Mouse (Mus musculus) left cerebral cortex, postnatal 4 days (tissue): Measurements from ENCODE around the gene Gfap. TPM values are rescaled to one million over a fixed set of nuclear protein-coding genes. Genes with fewer than 3 reads are reported as not detected.

Experiments used
- DNase-seq: peaks from one replicate; pipeline ENCODE4 v3.0.0-alpha.2; 2022
- intact Hi-C: fragments of 180-260 bp; cut with DNase I; formaldehyde crosslinking; loops from one replicate; pipeline ENCODE4 v1.15.1; 2025
- total RNA-seq, 2 experiments: library from RNA; stranded (reverse); gene quantifications; 2 replicates each; pipeline ENCODE4 v1.2.3; 2021

Gene Gfap
- total RNA-seq, 2 experiments from 2014 or later: 37.2 to 56.0 TPM

DNA sequence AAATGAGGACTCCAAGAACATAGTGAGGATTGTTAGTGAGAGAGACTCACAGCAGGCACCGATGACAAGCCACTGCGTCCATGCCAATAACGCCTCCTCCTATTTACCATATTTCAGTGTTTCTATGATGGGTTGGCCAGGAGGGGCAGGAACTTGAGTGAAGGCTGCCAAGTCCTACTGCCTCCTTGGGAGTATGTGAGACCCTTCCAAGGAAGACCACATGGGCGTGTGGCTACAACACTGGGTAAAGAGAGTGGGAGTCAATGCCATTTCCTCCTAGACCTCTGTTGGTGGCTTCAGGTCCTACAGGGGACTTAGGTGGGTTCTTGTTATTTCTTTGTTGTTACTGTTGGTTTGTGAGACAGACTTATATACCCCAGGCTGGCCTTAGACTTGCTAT, 487 bp upstream of the Gfap start:
- DNase-seq: no peak
- intact Hi-C loops: loop anchor here (2.0 to 10.0 kb wide), 2 partner anchors 92 to 154 kb away; no protein-coding TSS in a partner anchor

DNA sequence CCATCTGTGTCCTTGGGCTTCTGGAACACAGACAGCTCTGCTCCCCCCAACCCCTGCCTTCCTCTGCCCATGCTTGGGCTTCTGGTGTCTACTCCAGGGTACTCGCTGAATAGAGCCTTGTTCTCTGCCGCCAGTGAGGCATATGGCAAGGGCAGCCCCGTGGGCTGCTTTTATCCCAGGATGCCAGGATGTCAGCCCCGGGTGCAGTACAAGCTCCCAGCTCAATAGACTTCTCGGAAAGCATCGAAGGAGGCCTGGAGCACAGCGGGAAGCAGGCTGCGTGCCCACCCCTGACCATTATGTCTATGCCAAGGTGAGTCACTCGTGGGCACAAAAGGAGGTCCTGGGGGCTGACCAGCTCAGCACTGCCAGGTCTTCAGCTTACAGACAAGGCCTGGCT, 2.3 kb downstream of the Gfap start:
- peak; percentile 90 for DNase-seq
- intact Hi-C loops: no loop called here

DNA sequence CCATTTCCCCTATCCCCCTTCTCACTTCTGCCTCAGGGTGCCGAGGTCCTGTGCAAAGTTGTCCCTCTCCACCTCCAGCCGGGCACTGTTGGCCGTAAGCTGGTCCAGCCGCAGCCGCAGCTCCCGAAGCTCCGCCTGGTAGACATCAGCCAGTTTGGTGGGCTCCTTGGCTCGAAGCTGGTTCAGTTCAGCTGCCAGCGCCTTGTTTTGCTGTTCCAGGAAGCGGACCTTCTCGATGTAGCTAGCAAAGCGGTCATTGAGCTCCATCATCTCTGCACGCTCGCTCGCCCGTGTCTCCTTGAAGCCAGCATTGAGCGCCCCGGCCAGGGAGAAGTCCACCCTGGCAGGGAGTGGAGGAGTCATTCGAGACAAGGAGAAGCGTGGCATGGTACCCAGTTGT, 4.1 kb downstream of the Gfap start:
- DNase-seq: peak; percentile 35
- intact Hi-C loops: no loop called here

DNA sequence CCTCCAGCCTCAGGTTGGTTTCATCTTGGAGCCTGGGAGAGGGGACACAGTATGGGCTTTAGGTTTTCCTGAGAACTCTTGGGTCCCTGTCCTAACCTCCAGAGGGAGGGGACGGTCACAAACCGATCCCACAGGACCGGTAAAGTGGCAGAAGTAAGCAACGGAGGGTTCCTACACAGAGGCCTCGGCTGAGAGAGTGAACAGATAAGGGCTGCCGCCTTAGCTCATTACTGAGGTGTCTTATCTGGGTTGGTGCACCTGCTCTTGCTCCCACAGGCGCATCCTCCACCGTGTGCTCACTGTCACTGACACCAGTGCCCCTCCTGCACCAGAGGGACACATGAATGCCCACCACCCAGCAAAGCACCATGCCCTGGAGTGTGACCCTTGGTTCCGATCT, 4.9 kb downstream of the Gfap start:
- no peak for DNase-seq
- intact Hi-C loops: no loop called here

DNA sequence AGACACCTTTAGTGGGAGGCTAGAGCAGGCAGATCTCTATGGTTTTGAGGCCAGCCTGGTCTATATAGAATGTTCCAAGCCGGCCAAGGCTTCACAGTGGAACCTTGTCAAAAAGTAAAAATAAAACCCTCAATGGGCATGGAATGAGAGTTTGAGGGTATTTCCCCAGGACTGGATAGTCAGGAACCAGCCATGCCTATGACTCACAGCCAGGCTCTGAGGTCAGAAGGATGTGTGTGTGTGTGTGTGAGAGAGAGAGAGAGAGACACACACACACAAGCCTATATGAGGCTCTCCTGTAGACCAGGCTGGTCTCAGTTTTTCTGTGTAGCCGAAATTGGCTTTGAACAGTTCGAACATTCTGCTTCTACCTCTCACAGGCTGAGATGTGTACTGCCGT, 6.0 kb downstream of the Gfap start:
- no peak for DNase-seq
- intact Hi-C loops: no loop called here

DNA sequence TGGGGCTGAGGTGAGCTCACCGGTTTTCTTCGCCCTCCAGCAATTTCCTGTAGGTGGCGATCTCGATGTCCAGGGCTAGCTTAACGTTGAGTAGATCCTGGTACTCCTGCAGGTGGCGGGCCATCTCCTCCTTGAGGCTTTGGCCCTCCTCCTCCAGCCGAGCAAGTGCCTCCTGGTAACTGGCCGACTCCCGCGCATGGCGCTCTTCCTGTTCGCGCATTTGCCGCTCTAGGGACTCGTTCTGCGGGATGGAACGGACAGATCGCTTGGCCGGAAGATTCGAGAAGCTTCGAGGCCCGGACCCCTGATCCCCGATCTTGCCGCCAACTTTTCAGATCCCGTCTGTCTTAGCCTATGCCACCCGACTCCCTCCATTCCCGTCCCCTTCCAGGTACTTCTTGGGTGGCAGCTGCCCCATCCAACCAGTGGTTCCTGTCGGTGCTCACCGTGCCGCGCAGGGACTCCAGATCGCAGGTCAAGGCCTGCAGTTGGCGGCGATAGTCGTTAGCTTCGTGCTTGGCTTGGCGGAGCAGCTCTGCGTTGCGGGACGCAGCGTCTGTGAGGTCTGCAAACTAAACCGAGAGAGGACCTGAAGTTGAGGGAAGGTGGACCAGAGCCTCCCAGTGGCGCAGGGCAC, 7.6 kb downstream of the Gfap start:
- DNase-seq: peak; percentile 81
- intact Hi-C loops: loop anchor here (2.0 kb wide), 1 partner anchor 100 kb away; no protein-coding TSS in a partner anchor

DNA sequence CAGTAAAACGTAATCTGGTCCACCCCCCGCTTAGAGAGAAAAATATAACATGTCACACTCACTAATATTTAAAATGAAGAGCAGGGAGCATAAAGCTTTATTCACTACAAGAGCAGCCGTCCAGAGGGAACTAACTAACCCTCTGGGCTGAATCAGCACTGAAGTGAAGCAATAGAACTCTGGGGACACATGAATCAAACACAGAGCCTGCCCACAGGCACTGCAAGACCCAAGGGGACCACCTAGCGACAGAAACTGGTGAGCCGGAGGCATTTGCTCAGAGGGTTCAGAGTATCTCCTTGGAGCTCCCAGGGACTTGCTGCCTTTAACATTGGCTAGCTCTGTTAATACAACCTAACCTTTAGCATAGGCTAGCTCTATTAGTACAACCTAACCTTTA, 10.6 kb downstream of the Gfap start:
- intact Hi-C loops: no loop called here
- no peak for DNase-seq

DNA sequence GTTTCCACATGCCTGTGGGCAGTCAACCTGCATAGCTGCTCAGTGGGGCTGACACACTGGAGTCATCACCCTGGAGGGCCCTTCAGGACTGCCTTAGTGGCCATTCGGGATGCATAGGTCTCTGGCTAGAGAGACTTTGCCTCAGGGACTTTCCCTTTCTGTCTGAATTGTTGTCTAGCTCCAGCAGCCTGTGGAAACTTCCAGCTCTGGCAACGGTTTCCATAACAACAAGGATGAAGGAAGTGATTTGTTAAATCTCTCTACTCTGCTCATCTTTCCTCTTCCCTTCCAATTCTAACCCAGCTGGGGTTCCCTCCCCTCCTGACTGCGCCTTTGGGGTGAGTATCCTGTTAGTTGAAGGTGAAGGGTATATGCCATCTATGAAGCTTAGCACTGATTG, 12.6 kb downstream of the Gfap start:
- intact Hi-C loops: no loop called here

DNA sequence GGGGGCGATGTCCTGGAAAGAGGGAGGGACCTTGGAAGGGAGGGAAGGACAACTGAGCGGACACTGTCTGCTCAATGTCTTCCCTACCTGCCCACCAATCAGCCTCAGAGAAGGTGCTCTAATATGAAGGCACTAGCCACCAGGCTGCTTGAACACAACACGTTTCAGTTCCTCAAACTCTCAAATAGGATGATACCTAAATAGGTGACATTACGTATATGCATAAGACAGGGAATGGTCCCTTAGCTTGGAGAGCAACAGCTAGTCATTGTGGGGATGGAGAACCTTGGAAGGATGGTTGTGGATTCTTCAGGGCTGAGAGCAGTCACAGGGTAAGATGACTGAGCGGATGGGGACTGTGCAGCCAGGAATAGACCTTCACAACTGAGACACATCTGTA, 13.3 kb downstream of the Gfap start:
- DNase-seq: no peak
- intact Hi-C loops: no loop called here

More for the DNA sequence above, 12.6 kb downstream of the Gfap start:
- no peak for DNase-seq

DNA sequence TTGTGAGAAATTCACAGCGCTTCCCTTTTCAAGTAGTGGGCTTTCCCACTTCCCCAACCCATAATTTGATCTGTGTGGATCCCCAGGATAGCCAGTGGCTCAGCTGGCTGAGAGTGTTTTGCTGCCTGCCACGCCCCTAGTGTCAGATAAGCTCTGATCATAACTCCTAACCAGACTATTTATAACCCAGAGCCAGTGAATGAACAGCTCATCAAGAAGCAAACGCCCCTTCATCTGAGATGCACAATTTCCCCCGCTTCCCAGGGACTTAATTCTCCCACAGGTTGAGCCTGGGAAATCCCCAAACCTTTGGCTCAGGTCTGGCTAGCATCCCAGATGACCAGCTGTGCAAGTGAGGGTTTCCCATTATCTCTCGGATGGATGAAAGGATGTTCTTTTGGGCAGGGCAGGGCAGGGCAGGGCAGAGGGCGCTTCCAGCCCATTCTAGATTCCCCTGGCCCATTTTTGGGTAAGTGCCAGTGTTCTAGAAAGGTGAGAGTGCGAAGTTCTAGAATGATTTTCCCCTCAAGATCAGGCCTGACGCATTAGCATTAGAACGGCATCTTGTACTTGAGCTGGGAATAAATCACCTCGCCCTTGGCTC, 16.0 kb downstream of the Gfap start, which contains the start of gene Fam187a:
TSS of gene Fam187a (plus strand) at position 554 of the 604 bp plus-strand sequence.
- intact Hi-C loops: no loop called here
- DNase-seq: no peak

DNA sequence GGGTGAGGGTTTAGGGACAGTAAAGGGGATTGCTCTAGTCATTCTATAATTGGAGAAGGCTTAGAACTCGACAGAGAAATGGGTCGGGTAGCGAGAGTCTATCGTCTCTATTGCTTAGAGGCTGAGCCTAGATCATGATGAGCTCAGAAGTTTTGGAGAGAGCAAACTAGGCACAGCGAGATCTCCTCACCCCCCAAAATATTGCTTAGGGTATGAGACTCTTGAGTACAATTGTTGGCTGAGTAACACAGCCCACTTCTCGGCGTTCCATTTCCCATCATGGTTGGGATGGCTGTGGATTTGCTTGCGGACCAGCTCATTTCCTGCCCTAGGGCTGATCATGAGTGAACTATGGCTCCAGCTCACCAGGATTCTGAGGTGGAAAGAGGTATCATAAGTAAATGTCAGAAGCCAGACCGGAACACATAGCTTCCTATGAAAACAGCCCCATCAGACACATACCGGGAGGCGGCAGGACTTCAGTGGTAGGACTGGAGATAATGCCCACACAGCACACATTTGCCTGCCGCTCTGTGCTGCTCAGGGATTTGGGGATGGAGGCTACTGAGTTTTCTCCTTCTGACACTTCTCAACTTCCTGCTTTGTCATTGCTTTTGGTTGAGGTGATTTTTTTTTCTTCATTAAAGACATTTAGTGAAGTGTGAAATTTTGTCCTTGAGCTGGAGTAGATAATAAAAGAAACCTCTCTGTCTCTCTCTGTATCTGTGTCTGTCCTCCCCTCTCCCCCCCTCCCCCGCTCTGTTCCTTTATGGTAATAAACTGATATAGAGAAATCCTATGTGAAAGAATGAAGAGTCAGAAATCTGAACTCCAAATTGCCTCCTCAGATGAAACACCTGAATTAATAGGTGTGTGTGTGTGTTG, 19.2 kb downstream of the Gfap start:
- no peak for DNase-seq
- intact Hi-C loops: no loop called here

DNA sequence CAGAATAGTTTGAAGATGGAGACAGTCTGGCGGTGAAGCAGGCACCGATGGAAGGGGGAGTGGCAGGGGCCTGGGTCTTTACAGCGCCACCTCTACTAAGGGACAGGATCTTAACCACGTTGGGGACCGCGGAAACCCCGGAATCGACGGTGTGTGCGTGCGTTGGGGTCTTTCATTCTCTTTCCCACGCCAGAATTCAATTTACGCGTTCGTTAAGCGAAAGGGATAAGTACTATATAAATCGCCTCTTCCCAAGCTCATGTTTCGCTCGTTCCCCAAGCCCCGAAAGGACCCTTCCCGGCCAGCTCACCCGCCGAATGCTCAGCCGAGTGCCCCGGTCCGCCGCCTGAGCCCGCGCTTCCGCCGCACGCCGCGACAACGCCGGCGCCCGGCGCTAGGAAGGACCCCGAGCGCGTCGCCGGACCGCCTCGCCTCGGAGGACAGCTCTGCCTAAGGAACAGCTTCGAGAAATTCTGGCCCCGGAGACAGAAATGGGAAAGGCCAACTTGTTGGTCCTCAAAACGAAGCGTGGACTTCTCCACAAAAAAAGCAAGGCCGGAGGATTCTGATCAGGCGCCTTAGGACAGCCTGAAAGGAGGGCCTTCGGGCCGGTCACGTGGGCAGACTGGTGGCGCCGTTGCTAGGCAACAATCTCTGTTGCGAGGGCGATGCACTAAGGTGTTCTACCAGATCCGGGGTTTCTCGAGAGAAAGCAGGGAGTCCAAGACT, 20.0 kb downstream of the Gfap start, which contains the start of the genes Eftud2 and Ccdc103:
TSS of gene Eftud2 (minus strand) at position 401 of the 729 bp plus-strand sequence.
TSS of gene Ccdc103 (plus strand) at position 620 of the 729 bp plus-strand sequence.
- peak; percentile 89 for DNase-seq
- intact Hi-C loops: no loop called here

DNA sequence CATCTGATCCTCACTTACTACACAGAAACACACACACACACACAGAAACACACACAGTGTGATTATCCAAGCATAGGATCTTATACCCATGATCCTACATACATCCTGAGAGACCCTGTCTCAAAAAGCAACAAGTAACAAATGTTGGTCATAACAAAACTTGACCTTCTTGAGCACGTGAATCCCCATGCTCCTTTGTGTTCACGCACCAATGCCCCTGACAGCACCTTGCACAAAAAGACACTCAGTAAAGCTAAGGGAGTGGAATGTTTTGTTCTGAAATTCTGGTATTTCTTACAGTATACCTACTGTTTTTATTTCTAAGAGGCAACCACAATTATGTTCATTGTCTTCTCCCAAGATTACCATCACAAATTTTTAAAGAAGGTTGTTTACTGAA, 21.2 kb downstream of the Gfap start:
- DNase-seq: no peak
- intact Hi-C loops: no loop called here

DNA sequence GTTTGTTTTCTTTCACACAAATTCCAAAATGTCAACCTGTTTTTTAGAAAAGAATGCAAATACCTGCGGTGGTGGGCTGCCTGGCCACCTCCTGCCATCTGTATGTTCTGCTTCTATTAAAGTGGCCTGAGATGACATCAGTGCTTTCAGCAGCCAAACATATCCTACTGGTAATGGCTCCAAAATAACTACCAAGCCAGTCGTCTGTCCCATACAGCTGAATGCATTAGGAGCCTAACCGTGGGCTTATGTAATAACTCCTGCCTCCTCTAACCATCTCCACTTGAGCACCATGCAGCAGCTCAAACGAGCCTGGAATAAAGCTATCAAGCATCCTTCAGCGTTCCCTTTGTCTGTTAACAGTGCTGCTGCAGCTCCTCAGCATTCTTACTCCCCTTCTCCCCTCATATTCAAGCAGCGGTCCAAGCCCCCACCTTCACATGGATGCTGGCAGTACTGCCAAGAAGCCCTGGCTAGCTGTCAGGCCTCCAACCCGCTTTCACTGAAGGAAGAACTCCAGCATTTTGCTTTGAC, 25.8 kb downstream of the Gfap start:
- no peak for DNase-seq
- intact Hi-C loops: no loop called here

DNA sequence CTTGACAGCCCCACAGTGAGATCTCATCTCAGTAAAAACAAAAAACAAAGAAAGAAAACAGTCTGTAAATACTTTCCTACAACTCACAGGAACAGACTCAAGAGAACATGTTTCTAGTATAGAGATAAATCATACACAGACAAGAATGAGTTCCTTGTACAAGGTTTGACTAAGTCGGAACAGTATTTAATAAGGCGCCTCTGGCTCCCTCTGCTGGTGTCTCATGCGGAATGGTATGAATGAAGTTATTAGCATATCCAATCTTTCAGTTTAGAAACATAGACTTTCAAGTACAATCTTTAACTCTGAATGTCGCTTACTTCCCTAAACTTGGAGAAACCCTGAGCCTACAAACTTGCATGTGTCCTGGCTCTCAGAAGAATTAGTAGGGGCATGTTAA, 36.4 kb downstream of the Gfap start:
- peak; percentile 75 for DNase-seq
- intact Hi-C loops: no loop called here

DNA sequence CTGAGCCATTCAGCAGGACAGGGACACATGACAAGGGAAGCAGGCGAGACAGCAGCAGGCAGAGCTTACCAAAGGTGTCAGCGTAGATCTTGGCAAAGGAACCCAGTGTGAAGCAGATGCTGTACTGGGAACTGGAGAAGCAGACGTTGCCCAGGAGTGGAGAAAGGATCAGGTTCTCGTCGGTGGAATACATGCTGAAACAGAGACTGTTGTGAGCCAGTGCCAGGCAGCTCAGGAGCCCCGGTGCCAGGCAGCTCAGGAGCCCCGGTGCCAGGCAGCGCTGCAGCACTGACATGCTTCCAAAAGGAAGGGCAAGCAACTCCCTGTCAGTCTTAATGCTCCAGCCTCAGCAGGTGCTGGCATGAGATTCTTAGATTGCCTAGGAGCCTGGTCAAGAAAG, 40.8 kb downstream of the Gfap start:
- DNase-seq: peak; percentile 63
- intact Hi-C loops: no loop called here

DNA sequence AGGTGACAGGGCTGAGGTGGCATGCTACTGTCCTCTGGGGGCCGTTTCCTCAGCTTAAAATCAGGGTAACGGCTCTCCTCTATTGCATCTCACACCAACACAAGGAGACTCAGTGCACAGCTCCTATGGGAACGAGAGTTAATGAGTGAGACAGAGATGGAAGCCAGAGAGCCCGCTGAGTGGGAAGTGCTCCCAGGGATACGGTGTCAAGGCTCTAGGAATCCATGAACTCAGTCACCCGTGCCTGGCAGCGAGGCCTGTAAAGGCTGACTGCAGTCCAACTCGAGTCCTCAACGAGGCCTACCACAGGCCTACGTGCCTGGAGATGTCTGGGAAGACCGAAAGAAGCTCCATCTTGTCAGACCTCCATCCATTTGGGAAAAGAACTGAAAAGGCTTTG, 41.8 kb downstream of the Gfap start:
- DNase-seq: peak; percentile 65
- intact Hi-C loops: no loop called here

DNA sequence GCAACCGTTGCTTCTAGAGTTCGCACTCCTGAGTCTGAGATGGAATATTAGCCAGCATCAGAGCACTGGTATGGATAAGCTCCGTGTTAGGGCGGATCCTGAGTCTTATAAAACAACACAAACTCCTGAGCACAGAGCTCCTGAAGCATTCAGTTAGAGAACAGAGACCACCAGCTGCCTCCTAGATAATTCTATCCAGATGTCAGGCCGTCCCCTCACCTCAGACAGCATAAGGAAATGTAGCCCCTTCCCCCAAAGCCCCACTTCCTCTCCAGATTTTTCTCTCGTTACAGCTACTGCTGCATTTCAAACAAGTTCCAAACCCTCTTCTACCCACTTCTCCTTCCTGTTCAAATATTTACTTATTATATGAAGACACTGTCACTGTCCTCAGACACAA, 44.8 kb downstream of the Gfap start:
- no peak for DNase-seq
- intact Hi-C loops: no loop called here

DNA sequence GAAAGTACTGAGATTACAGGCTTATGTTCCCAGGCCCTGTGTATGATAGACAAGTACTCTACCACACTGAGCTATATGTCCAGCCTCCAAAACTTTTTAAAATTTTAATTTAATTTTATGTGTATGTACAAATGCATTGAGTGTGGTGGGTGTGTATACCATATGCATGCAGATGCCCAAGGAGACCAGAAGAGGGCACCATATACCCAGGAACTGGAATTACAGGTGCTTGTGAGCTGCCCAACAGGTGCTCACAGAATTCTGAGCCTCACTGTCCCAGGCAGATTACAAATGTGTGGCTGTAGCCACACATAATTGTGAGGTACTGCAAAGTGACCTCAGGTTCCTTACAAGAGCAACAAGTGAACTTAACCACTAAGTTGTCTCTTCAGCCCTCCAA, 47.0 kb downstream of the Gfap start:
- no peak for DNase-seq
- intact Hi-C loops: no loop called here

DNA sequence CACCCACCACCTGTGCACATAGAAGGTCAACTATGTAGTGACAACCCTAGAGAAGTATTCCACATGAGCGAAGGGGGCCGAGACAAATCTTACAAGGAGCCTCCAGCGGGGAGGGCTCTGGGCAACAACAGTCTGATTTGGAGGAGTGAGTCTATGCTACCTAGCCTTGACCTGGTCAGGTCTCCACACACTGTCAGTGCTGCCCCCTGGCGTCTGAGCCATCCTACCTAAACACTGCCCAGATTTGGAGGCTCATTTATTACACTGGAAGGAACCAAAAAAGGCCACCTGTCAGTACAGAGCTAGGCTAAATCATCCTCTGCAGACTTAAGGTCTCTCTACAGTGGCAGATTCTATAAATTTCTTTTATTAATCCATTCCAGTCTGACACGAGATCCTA, 48.8 kb downstream of the Gfap start:
- intact Hi-C loops: no loop called here
- DNase-seq: peak; percentile 76

DNA sequence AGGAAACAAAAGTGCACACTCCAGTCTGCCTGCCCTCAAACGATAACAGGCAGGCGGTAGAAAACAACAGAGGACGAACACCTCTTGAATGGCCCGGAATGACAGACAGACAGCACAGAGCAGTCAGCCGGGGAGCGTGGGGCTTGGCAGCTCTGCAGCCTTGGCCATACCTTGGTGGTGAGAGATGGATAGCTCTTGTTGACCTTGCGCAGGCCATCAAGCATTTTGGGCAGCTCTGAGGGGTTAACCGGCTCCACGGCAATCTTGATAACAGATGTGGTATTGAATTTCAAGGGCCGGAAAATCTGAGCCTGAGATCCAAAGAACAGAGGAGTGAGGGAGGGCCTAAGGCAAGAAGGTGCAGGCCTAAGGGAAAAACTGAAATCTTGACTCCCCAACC, 54.8 kb downstream of the Gfap start:
- intact Hi-C loops: no loop called here
- no peak for DNase-seq
